Mouse (Mus musculus) liver, embryonic 11.5 days (tissue): ENCODE measurements at regions not wholly inside any gene's neighbourhood (a gene's known extent, or its start where the extent isn't known, plus 50 kb on each side); places are given as distances from the start of the nearest gene placed in this dataset.

ENCODE experiments used
- ATAC-seq: fragments of 200-750 bp; cut with Nextera tagmentation; replicated peaks from 2 replicates; pipeline ENCODE4 v1.8.0; 2017; ENCODE audit warnings: moderate number of reproducible peaks, mild to moderate bottlenecking, moderate TSS enrichment, moderate library complexity; ENCODE audit not compliant: low FRiP score
- DNase-seq: peaks from one replicate; pipeline ENCODE4 v3.0.0-alpha.2; 2017; ENCODE audit warnings: low spot score
- H3K27ac ChIP-seq: fragments of 300-500 bp; sonication (generic); 2 replicates; pipeline ENCODE4 v1.5.1; 2014; ENCODE audit warnings: mild to moderate bottlenecking, low read depth, low read length, control low read depth
- H3K27me3 ChIP-seq: fragments of 300-500 bp; sonication (generic); replicated peaks from 2 replicates; pipeline ENCODE4 v1.6.1; 2014; ENCODE audit warnings: low read length, mixed read lengths; ENCODE audit not compliant: control insufficient read depth, insufficient read depth
- H3K36me3 ChIP-seq: fragments of 300-500 bp; sonication (generic); 2 replicates; pipeline ENCODE4 v1.6.1; 2014; ENCODE audit warnings: mild to moderate bottlenecking, low read length, moderate library complexity, mixed read lengths; ENCODE audit not compliant: control insufficient read depth, insufficient read depth
- H3K4me1 ChIP-seq: fragments of 300-500 bp; sonication (generic); replicated peaks from 2 replicates; pipeline ENCODE4 v1.6.1; 2014; ENCODE audit warnings: low read length, mixed read lengths; ENCODE audit not compliant: control insufficient read depth, insufficient read depth
- H3K4me2 ChIP-seq: fragments of 300-500 bp; sonication (generic); 2 replicates; pipeline ENCODE4 v1.6.1; 2014; ENCODE audit warnings: mild to moderate bottlenecking, control low read depth, moderate library complexity
- H3K4me3 ChIP-seq: fragments of 300-500 bp; sonication (generic); 2 replicates; pipeline ENCODE4 v1.5.1; 2014; ENCODE audit warnings: low read depth, low read length, control low read depth
- H3K9ac ChIP-seq: fragments of 300-500 bp; sonication (generic); 2 replicates; pipeline ENCODE4 v1.6.1; 2014; ENCODE audit warnings: low read depth, low read length, control low read depth
- H3K9me3 ChIP-seq: fragments of 300-500 bp; sonication (generic); 2 replicates; pipeline ENCODE4 v1.6.1; 2016; ENCODE audit warnings: low read length, inconsistent platforms, mixed read lengths; ENCODE audit not compliant: control insufficient read depth
- WGBS: fragments of 180-500 bp; shearing (Covaris S2); extraction: QIAGEN DNeasy Blood & Tissue Kit; methylation state at CpG from one replicate; pipeline ENCODE4 v1.1.7; 2014; 5-methylcytosine and 5-hydroxymethylcytosine counted together

GRCm38 (mm10) chr4:40400089-40400488, 71.9 kb upstream of the Tmem215 start:
- ATAC-seq (no peak), DNase-seq (no peak)
- no peaks in the 10 kb centered on the region for H3K36me3 ChIP-seq
- H3K4me1 ChIP-seq: no peaks in the 10 kb centered on the region
- H3K9me3 ChIP-seq: 0 out of 2 replicates have a peak, but pooled peaks cover 3% of the 10 kb centered on the region
- H3K27ac ChIP-seq: no peak overlapping the region
- H3K9ac ChIP-seq: no peak overlapping the region
- H3K4me3 ChIP-seq: no peak overlapping the region
- H3K4me2 ChIP-seq: no peak overlapping the region
- no peaks in the 10 kb centered on the region for H3K27me3 ChIP-seq

- DNase-seq (no peak), ATAC-seq (no peak)
- Histone ChIP-seq H3K4me3 (no peak overlapping the region), H3K27ac (no peak overlapping the region), H3K9ac (no peak overlapping the region), H3K4me1 (no peaks in the 10 kb centered on the region), H3K36me3 (no peaks in the 10 kb centered on the region), H3K27me3 (no peaks in the 10 kb centered on the region), H3K9me3 (no peaks in the 10 kb centered on the region), H3K4me2 (no peak overlapping the region)
- 79% methylated on average over 1 of the region's 1 CpGs for WGBS
Observed at GRCm38 (mm10) chr4:40390183-40390582, 81.8 kb upstream of the Tmem215 start.

GRCm38 (mm10) chr4:40385284-40385683, 86.7 kb upstream of the Tmem215 start:
- Histone ChIP-seq H3K9ac (no peak overlapping the region), H3K27ac (no peak overlapping the region), H3K4me2 (no peak overlapping the region), H3K4me1 (no peaks in the 10 kb centered on the region), H3K4me3 (no peak overlapping the region), H3K36me3 (no peaks in the 10 kb centered on the region), H3K27me3 (no peaks in the 10 kb centered on the region), H3K9me3 (no peaks in the 10 kb centered on the region)
- ATAC-seq (no peak), DNase-seq (no peak)
- WGBS: 81% methylated on average over 9 of the region's 9 CpGs

DNA sequence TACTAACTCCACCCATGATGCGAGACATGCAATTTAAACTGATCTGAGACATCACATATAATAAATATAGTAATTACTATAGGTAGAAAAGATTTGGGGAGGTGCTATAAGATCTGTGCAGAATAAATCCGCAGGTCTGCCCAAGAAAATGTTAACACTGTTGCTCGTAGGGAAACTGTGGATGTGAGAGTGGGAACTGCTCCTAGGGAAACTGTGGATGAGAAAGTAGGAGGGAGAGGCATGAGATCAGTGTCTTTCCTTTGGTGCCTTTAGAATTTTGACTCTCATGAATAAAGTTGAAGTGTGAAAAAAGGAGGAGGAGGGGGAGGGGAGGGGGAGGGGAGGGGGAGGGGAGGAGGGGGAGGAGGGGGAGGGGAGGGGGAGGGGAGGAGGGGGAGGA, 87.3 kb upstream of the Tmem215 start:
- Histone ChIP-seq H3K36me3 (no peaks in the 10 kb centered on the region), H3K27me3 (no peaks in the 10 kb centered on the region), H3K27ac (no peak overlapping the region), H3K4me3 (no peak overlapping the region), H3K9me3 (no peaks in the 10 kb centered on the region), H3K4me2 (no peak overlapping the region), H3K9ac (no peak overlapping the region), H3K4me1 (no peaks in the 10 kb centered on the region)
- DNase-seq: no peak
- ATAC-seq: no peak
- 76% methylated on average over 3 of the region's 3 CpGs for WGBS

GRCm38 (mm10) chr4:40380309-40380708, 91.7 kb upstream of the Tmem215 start:
- Histone ChIP-seq H3K4me2 (no peak overlapping the region), H3K9ac (no peak overlapping the region), H3K27ac (no peak overlapping the region), H3K27me3 (no peaks in the 10 kb centered on the region), H3K36me3 (no peaks in the 10 kb centered on the region), H3K9me3 (no peaks in the 10 kb centered on the region), H3K4me1 (no peaks in the 10 kb centered on the region), H3K4me3 (no peak overlapping the region)
- WGBS: 53% methylated on average over 8 of the region's 8 CpGs
- ATAC-seq (no peak), DNase-seq (no peak)

DNA sequence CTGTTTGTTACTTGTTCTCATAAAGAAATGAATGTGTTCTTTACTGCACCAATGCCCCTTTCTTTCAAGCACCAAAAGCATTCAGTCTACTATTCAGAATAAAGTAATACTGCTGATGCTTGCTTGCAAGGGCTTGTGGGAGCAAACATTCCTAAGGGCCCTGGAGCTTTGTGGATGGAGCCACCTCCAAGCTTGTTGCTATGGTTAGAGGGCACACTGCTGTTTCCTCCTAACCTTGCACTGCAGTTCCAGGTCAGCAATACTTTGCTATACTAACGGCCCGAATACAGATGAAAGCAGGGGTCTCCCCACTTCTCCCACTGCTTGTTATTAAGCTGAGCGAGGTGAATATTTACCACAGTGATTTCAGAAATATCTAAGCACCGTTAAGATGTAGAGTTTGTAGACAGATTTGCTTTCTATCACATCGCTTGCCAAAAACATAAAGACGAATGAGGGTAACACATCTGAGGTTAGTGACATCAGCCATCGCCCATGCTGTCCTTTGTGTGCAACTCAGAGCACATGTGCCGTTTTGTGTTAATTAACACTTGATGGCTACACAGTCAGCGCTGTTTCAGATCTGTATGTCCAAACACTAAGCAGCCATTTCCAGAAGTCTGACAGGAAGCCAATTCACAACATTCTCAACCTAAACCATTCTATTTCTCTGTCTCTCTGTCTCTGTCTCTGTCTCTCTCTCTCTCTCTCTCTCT, 96.4 kb upstream of the Ndufb6 start:
- no peak for DNase-seq
- Histone ChIP-seq H3K27ac (no peak overlapping the region), H3K4me1 (no peaks in the 10 kb centered on the region), H3K9ac (no peak overlapping the region), H3K27me3 (no peaks in the 10 kb centered on the region), H3K9me3 (no peaks in the 10 kb centered on the region), H3K4me2 (no peak overlapping the region), H3K4me3 (no peak overlapping the region), H3K36me3 (no peaks in the 10 kb centered on the region)
- 80% methylated on average over 9 of the region's 9 CpGs for WGBS
- ATAC-seq: no peak

GRCm38 (mm10) chr4:40374213-40374612, 95.0 kb upstream of the Ndufb6 start:
- 72% methylated on average over 2 of the region's 2 CpGs for WGBS
- Histone ChIP-seq H3K4me3 (no peak overlapping the region), H3K9ac (no peak overlapping the region), H3K4me1 (no peaks in the 10 kb centered on the region), H3K4me2 (no peak overlapping the region), H3K27ac (no peak overlapping the region), H3K36me3 (no peaks in the 10 kb centered on the region), H3K27me3 (no peaks in the 10 kb centered on the region), H3K9me3 (no peaks in the 10 kb centered on the region)
- no peak for DNase-seq
- ATAC-seq: no peak

GRCm38 (mm10) chr4:40364329-40364728, 85.1 kb upstream of the Ndufb6 start:
- no peak for ATAC-seq

DNA sequence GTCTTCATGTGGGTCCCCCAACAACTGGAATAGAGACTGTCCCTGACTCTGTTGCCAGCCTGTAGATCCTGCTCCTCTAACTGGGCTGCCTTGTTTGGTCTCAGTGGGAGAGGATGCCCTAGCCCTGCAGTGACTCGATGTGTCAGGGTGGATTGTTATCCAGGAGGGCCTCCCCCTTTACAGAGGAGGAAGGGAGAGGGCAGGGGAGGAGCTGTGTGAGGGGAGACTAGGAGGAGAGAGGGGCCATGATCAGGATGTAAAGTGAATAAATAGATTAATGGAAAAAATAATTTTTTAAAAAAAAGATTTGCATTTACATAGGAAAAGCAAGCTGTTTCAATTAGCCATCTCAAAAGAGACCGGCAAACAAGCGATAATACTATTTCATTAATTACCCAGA, 80.1 kb upstream of the Ndufb6 start:
- Histone ChIP-seq H3K4me2 (no peak overlapping the region), H3K36me3 (no peaks in the 10 kb centered on the region), H3K9me3 (no peaks in the 10 kb centered on the region), H3K4me1 (no peaks in the 10 kb centered on the region), H3K27ac (no peak overlapping the region), H3K9ac (no peak overlapping the region), H3K27me3 (no peaks in the 10 kb centered on the region; the same call in 1 of the 2 replicates), H3K4me3 (no peak overlapping the region)
- ATAC-seq (no peak), DNase-seq (no peak)
- 78% methylated on average over 3 of the region's 3 CpGs for WGBS

More at GRCm38 (mm10) chr4:40364329-40364728, 85.1 kb upstream of the Ndufb6 start:
- DNase-seq: no peak
- no peak overlapping the region for H3K4me3 ChIP-seq
- no peaks in the 10 kb centered on the region for H3K4me1 ChIP-seq
- no peaks in the 10 kb centered on the region for H3K27me3 ChIP-seq
- no peak overlapping the region for H3K9ac ChIP-seq
- no peak overlapping the region for H3K27ac ChIP-seq
- no peak overlapping the region for H3K4me2 ChIP-seq
- no peaks in the 10 kb centered on the region for H3K9me3 ChIP-seq
- 54% methylated on average over 3 of the region's 3 CpGs for WGBS
- no peaks in the 10 kb centered on the region for H3K36me3 ChIP-seq
